Mouse (Mus musculus) CH12.LX (cell line): ENCODE data around the gene Krtcap3.
A peak's percentile ranks its signal among the peaks of the same experiment; 100 is the strongest.

Experiments
- CTCF ChIP-seq, 2 experiments: IDR thresholded peaks in 1 of 2; conservative IDR thresholded peaks in 1 of 2; 2 replicates each; pipeline ENCODE4 v1.5.1; 2011 to 2012; ENCODE audit warnings: low read depth in 2 of 2, low read length in 2 of 2, improper control_type of control experiment in 1 of 2, inconsistent platforms in 1 of 2, mild to moderate bottlenecking in 1 of 2, moderate library complexity in 1 of 2
- ETS1 ChIP-seq: conservative IDR thresholded peaks from 2 replicates; pipeline ENCODE4 v1.6.1; 2012; ENCODE audit warnings: low read depth, mild to moderate bottlenecking, inconsistent platforms, low read length, improper control_type of control experiment, moderate library complexity
- GABPA ChIP-seq: IDR thresholded peaks from 2 replicates; pipeline ENCODE4 v1.6.1; 2012; ENCODE audit warnings: low read depth, low read length, improper control_type of control experiment, inconsistent platforms; ENCODE audit not compliant: insufficient replicate concordance
- JUND ChIP-seq: conservative IDR thresholded peaks from 2 replicates; pipeline ENCODE4 v1.6.1; 2011; ENCODE audit warnings: low read depth, low read length, improper control_type of control experiment
- MAZ ChIP-seq: IDR thresholded peaks from 2 replicates; pipeline ENCODE4 v1.6.1; 2012; ENCODE audit warnings: low read depth, mild to moderate bottlenecking, inconsistent platforms, low read length, improper control_type of control experiment, moderate library complexity
- MXI1 ChIP-seq: IDR thresholded peaks from 2 replicates; pipeline ENCODE4 v1.6.1; 2011; ENCODE audit warnings: mild to moderate bottlenecking, low read depth, low read length, improper control_type of control experiment
- PAX5 ChIP-seq: IDR thresholded peaks from 2 replicates; pipeline ENCODE4 v1.6.1; 2012; ENCODE audit warnings: low read length, inconsistent platforms, mixed read lengths
- POLR2A ChIP-seq: IDR thresholded peaks from 2 replicates; pipeline ENCODE4 v1.6.1; 2011; ENCODE audit warnings: low read depth, mild to moderate bottlenecking, improper control_type of control experiment, low read length
- SIN3A ChIP-seq: IDR thresholded peaks from 2 replicates; pipeline ENCODE4 v1.6.1; 2012; ENCODE audit warnings: low read length, improper control_type of control experiment, inconsistent platforms
- TCF12 ChIP-seq: IDR thresholded peaks from 2 replicates; pipeline ENCODE4 v1.6.1; 2014; ENCODE audit warnings: low read depth, mild to moderate bottlenecking, inconsistent platforms, low read length, improper control_type of control experiment
- USF1 ChIP-seq: IDR thresholded peaks from 2 replicates; pipeline ENCODE4 v1.6.1; 2014; ENCODE audit warnings: low read depth, mild to moderate bottlenecking, inconsistent platforms, low read length, improper control_type of control experiment
- ZC3H11A ChIP-seq: IDR thresholded peaks from 2 replicates; pipeline ENCODE4 v1.6.1; 2012; ENCODE audit warnings: low read depth, mild to moderate bottlenecking, inconsistent platforms, low read length, improper control_type of control experiment
- ZNF384 ChIP-seq: IDR thresholded peaks from 2 replicates; pipeline ENCODE4 v1.6.1; 2012; ENCODE audit warnings: low read depth, low read length, improper control_type of control experiment, inconsistent platforms

- TF ChIP-seq SIN3A (peak; percentile 42; the same call in 1 of the 2 replicates), ETS1 (no peak), JUND (no peak), ZC3H11A (no peak), CTCF (conservative IDR thresholded peaks at IDR 0.05 in 1 of 2, IDR thresholded peaks at IDR 0.05 in 1 of 2; ENCODE audit: low read depth in 2 of 2, low read length in 2 of 2) (no peak), TCF12 (peak; percentile 66), PAX5 (no peak), ZNF384 (no peak), USF1 (no peak), POLR2A (peak; percentile 96), MXI1 (peak; percentile 37), GABPA (no peak), MAZ (peak; percentile 21; the same call in 1 of the 2 replicates)
These were observed 10.6 kb upstream of the Krtcap3 start, which contains the start of the genes Nrbp1 and Gm9970 for GRCm38 (mm10) chr5:31240637-31241521.
